Mouse (Mus musculus): ENCODE measurements around the gene Gm37240. TPM values are rescaled to one million over a fixed set of nuclear protein-coding genes. Genes with fewer than 3 reads are reported as not detected.
A peak's percentile ranks its signal among the peaks of the same experiment; 100 is the strongest.
"Not testable (repeated sequence)": the region's sequence is repeated elsewhere in the genome, so short reads cannot be mapped to it uniquely, and the experiment has no call there.

Gene Gm37240
- polyA plus RNA-seq, 1 experiment, result not detected

DNA sequence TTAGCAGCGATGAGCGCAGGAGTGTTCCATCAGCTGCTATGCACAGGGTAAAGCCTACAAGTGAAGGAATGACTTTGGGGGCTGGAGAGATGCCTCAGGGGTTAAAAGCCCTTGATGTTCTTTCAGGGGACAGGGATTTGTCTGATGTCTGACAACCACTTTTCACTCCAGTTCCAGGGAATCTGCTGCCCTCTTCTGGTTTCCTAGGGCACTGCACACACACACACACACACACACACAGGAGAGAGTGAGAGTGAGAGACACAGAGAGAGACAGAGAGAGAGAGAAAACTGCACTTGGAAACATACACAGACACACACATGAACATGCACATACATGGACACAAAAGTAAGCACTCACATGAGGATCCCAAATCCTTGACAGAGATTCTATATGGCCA lies 1228.4 kb downstream of the Gm37240 start:
- no peak overlapping the region for H3K4me3 ChIP-seq (ENCODE audit: insufficient read depth, low read depth, low read length)
- H3K4me1 ChIP-seq (ENCODE audit: control insufficient read depth, insufficient read depth, insufficient read length, low read length), result peaks cover 8% of the 10 kb centered on the region; the same call in 1 of the 2 replicates
- no peak overlapping the region for H3K27ac ChIP-seq (replicated peaks; ENCODE audit: low read depth, low read length)

DNA sequence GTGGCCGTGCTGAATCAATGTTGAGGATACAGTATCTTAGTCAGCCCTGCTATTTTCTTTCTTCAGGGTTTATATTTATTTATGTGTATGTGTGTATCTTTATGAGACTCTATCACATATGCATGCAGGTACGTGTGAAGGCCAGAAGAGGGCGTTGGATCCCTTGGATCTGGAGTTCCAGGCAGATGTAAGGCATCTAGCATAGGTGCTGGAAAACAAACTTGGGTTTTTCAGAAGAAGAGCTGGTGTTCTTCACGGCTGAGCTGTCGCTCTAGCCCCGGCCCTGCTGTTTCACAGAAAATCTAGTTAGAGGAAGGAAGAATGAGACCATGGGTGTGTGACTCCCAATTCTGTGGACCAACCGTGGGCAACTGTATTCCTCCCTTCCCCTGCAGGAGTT lies 1229.3 kb downstream of the Gm37240 start:
- Histone ChIP-seq H3K4me3 (ENCODE audit: insufficient read depth, low read depth, low read length) (no peak overlapping the region), H3K27ac (replicated peaks; ENCODE audit: low read depth, low read length) (no peak overlapping the region), H3K4me1 (ENCODE audit: control insufficient read depth, insufficient read depth, insufficient read length, low read length) (peaks cover 10% of the 10 kb centered on the region)

DNA sequence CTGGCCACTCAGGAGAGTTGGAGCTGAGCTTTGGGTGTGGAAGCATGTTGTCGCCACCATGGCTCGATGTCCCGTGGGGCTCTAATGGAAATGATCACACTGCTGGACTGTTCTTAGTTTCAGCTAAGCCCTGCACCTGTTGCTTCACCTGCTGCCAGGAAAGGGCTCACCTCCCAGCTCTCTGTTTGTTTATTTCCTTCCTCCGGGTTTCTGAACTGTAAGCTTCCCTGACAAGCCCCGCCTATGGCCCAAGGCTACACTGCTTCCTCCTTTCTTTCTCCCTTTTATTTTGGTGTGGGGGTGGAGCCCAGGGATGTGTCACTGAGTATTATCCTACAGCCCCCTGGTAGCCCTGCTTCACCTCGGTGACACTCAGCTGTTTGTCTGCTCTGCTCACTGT lies 1230.1 kb downstream of the Gm37240 start:
- Histone ChIP-seq H3K27ac (replicated peaks; ENCODE audit: low read depth, low read length) (no peak overlapping the region), H3K4me1 (ENCODE audit: control insufficient read depth, insufficient read depth, insufficient read length, low read length) (peaks cover 10% of the 10 kb centered on the region), H3K4me3 (ENCODE audit: insufficient read depth, low read depth, low read length) (no peak overlapping the region)

DNA sequence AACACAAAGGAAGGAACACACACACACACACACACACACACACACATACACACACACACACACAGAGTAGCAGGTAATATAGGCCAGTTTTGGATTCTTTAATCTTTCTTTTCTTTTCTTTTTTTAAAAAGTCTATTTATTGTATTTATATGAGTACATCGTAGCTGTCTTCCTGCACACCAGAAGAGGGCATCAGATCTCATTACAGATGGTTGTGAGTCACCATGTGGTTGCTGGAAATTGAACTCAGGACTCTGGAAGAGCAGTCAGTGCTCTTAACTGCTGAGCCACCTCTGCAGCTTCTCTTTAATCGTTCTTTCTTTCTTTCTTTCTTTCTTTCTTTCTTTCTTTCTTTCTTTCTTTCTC lies 1231.5 kb downstream of the Gm37240 start:
- not testable (repeated sequence) for H3K27ac ChIP-seq (replicated peaks; ENCODE audit: low read depth, low read length); H3K4me3 ChIP-seq (ENCODE audit: insufficient read depth, low read depth, low read length); H3K4me1 ChIP-seq (ENCODE audit: control insufficient read depth, insufficient read depth, insufficient read length, low read length)

DNA sequence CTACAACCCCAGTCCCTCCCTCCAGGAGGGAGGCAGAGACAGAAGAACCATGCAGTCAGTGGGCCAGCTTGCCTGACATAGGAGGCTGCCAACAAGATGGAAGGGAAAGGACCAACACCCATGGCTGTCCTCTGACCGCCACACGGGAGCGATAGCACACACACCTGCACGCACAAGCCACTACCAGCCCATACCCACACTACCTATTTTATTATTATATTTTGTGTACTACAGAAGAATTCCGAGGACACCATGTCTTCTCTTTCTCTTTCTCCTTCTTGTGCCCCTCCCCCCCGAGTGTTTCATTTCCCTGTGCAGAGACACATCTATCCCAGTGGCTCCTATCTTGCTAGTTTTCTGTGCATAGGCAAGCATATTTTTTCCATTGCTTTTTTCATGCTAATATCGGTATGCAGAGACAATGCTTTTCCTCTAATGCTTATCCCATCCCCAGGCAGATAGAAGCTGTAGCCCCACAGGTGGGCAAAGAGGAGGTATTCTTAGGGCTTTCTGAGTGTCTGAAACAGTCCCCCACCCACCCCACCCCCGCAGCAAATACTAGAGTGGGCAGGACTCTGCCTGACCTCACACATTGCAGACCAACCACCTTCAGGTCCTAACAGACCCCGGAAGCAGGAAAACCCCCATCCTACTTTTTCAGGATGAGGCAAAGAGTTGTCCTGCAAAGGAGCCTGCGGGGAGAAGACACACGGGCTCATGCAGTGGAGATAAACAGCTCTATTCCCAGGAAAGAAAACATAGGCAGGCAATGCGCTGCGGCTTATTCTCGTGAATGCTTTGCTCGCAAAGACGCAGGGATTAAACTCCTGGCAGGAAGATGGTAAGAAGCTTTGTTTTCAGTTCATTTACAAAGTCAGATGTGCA lies 1232.2 kb downstream of the Gm37240 start:
- no peak overlapping the region for H3K27ac ChIP-seq (replicated peaks; ENCODE audit: low read depth, low read length)
- no peak overlapping the region for H3K4me3 ChIP-seq (ENCODE audit: insufficient read depth, low read depth, low read length)
- H3K4me1 ChIP-seq (ENCODE audit: control insufficient read depth, insufficient read depth, insufficient read length, low read length), result peaks cover 10% of the 10 kb centered on the region

DNA sequence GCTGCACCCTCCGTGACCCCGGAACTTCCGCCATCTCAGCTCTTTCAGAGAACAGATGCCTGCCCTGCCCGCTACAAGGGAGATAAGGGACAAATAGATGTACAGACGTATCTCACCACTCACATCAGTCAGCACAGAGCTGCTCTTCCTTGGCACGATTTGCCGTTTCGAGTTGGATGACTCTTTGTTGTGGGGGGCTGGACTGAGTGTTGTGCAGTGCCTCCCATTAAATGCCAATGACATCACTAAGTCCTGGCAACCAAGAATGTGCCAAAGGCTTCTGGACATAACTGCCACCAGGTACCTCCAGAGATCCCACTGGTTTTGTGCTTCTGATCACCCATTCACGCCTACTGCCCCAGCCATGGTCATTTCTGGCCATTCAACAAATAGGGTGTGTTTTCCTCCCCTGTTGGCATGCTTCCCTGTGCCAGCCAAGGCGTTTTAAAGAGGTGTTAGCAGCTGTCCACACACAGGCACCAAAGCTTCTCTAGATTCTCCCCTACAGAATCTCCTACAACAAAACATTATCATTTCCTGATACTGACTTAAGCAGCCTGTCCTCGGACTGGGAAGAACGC lies 1233.0 kb downstream of the Gm37240 start:
- H3K27ac ChIP-seq (replicated peaks; ENCODE audit: low read depth, low read length), result no peak overlapping the region
- H3K4me3 ChIP-seq (ENCODE audit: insufficient read depth, low read depth, low read length), result peak overlapping the region; percentile 45
- peaks cover 10% of the 10 kb centered on the region for H3K4me1 ChIP-seq (ENCODE audit: control insufficient read depth, insufficient read depth, insufficient read length, low read length)

DNA sequence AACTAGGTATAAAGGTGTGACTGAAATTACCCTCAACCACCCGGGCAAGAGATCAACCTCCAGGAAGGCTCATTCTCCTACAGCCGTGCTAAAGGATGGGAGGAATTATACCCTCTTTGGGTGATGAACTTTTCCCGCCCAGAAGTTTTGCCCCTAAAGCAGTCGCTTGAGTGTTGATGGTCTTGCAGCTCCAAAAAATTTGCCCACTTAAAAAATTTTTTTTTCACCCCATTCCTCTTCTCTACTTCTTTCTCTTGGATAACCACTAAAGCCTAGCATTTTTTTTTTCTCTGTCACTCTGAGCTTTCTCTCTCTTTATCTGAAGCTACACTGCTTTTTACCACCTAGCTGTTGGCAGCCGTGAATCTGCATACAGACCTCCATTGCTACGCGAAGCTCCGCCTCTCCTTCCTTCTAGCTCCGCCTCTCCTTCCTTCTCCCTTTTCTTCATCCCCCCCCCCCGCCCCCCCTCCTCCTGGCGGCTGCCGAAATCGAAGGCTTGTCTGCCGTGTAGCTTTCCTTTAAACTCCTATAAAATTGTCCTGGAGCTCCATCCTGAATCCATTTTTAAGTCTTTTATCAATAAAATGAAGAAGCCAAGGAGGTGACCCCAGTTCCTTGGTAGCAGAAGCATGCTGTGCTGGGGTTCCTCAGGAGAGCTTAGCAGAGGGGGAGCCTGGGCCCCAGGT lies 1233.6 kb downstream of the Gm37240 start:
- peaks cover 10% of the 10 kb centered on the region for H3K4me1 ChIP-seq (ENCODE audit: control insufficient read depth, insufficient read depth, insufficient read length, low read length)
- H3K27ac ChIP-seq (replicated peaks; ENCODE audit: low read depth, low read length), result no peak overlapping the region
- peak overlapping the region; percentile 45 for H3K4me3 ChIP-seq (ENCODE audit: insufficient read depth, low read depth, low read length)

DNA sequence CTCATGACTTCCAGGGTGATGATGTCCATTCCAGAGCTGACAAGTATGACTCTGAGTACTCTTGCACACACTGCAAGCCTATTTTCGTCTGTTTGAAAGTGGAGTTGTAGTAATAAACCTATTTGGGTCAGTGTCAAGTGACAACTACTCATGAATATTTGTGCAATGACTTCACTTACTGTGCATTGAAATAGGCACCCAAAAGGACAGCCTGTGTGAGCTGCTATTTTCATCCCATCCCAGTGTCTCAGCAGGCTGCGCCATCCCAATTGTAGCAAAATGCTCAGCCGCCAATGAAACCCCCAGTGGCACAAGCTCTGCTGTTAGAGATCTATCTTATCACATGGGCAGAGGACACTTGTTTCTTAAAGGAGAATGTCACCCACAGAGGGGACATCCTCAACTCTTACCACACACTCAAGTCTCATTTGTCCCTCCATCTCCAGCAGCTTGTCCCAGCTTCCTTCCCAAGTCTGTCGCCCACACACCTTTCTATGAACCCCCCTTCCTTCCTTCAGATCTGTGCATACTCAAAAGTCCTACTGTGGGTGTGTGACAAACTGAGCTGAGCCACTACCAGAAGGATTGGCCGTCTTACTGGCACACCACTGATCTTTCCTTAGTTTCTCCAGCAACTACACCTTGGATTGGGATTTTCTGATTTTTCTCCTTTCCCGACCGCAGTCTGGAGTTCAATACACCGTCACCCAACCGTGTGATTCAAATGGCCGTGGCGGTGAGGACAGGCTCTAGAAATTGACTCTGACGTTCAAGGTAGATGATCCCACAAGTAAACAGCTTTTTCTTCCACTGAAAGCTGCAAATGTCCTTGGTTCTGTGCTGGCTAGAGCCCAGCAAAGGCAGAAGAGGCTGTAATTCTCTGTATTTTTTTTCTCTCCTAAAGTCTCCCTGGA lies 1234.4 kb downstream of the Gm37240 start:
- no peak overlapping the region for H3K27ac ChIP-seq (replicated peaks; ENCODE audit: low read depth, low read length)
- no peak overlapping the region for H3K4me3 ChIP-seq (ENCODE audit: insufficient read depth, low read depth, low read length)
- peaks cover 10% of the 10 kb centered on the region for H3K4me1 ChIP-seq (ENCODE audit: control insufficient read depth, insufficient read depth, insufficient read length, low read length)

DNA sequence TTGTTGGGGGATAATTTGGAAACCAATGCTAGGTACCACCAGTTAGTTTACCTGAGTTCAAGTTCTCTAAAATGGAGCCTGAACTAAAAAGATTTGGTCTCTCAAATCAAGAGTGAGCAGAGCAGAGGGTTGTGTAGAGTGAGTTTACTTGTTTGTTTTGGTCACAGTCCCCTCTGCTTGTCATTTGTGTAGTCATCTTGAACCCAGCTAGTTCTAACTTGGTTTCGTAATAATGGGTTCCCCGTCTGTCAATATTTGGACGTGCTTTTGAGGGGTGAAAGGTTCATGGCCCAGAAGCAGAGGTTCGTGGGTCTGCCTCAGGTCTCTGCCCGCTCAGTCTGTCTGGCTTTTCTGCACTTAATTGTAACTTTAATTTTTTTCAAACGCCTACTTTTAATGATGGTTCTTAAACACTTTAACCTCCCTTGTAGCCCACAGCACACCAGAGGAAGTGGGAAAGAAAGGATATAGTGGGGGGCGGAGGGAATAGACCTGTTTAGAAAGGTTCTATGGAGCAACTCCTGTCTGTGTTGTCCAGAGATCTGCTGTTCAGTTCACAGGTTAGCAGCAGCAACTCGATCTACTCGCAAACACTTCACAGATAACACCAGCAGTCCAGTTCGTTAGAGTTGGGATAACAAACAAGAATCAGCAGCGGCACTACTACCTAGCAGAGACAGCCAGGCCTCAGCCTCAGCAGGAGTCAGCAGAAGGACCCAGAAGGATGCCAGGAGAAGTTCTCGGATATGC lies 1237.6 kb downstream of the Gm37240 start:
- H3K27ac ChIP-seq (replicated peaks; ENCODE audit: low read depth, low read length), result no peak overlapping the region
- no peak overlapping the region for H3K4me3 ChIP-seq (ENCODE audit: insufficient read depth, low read depth, low read length)
- peaks cover 10% of the 10 kb centered on the region for H3K4me1 ChIP-seq (ENCODE audit: control insufficient read depth, insufficient read depth, insufficient read length, low read length)

DNA sequence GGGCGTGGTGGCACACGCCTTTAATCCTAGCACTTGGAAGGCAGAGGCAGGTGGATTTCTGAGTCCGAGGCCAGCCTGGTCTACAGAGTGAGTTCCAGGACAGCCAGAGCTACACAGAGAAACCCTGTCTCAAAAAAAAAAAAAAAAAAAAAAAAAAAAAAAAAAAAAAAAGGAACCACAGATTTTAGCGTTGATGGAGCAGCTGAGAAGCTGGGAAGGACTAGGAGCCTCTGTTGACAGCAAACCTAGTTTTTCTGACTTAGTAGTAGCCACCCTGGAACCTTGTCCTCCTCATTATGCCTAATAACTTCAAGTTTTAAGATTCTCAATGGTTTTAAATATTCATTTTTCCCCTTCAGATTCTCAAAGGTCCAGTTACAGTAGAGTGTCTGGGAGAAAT lies 1239.2 kb downstream of the Gm37240 start:
- H3K4me1 ChIP-seq (ENCODE audit: control insufficient read depth, insufficient read depth, insufficient read length, low read length); H3K27ac ChIP-seq (replicated peaks; ENCODE audit: low read depth, low read length); H3K4me3 ChIP-seq (ENCODE audit: insufficient read depth, low read depth, low read length): not testable (repeated sequence)

DNA sequence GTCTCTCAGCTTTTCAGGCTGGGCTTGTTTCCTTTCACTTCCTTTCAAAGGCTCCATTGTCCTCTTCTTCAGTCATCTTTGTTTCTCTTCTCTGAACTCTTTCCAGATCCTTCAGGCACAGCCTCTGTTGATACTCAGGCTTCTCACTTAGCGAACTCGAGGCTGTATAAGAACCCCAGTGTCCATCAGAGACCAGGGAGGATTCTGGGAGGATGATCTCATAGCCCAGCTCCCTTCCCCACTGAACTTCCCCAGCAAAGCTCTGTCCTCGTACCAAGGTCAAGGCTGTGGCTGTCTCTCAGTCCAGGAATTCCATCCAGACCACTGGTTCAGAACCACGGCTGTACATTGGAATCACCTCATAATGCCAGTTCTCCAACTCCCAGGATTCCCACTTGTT lies 1239.7 kb downstream of the Gm37240 start:
- no peak overlapping the region for H3K4me3 ChIP-seq (ENCODE audit: insufficient read depth, low read depth, low read length)
- no peak overlapping the region for H3K27ac ChIP-seq (replicated peaks; ENCODE audit: low read depth, low read length)
- H3K4me1 ChIP-seq (ENCODE audit: control insufficient read depth, insufficient read depth, insufficient read length, low read length), result peaks cover 2% of the 10 kb centered on the region; the same call in 1 of the 2 replicates

DNA sequence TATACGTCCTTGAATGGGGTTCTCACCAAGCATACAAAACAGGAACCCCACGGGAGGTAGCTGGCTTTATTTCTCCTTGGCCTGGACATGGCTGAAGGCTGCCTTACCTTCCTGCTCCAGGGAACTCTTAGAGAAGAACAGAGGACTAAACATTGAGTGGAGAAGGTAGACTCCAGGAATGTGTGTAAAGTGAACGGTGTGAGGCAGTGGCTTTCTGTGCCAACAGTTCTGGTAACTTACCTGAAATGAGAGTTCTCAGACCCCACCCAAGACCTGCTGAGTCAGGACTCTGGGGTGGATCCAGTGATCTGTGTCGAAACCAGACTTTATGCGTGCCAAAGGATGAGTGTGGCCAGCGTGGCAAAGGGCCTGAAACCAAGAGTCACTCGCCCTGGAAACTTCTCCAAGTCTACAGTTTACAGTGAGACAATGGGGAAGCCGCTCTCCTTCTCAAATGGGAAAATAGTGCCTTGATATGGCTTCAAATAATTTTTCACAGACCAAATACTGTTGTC lies 1240.9 kb downstream of the Gm37240 start:
- H3K27ac ChIP-seq (replicated peaks; ENCODE audit: low read depth, low read length), result 0 out of 2 replicates have a peak overlapping the region, but pooled peaks have one; percentile 13
- H3K4me3 ChIP-seq (ENCODE audit: insufficient read depth, low read depth, low read length), result no peak overlapping the region
- H3K4me1 ChIP-seq (ENCODE audit: control insufficient read depth, insufficient read depth, insufficient read length, low read length), result peaks cover 2% of the 10 kb centered on the region; the same call in 1 of the 2 replicates

DNA sequence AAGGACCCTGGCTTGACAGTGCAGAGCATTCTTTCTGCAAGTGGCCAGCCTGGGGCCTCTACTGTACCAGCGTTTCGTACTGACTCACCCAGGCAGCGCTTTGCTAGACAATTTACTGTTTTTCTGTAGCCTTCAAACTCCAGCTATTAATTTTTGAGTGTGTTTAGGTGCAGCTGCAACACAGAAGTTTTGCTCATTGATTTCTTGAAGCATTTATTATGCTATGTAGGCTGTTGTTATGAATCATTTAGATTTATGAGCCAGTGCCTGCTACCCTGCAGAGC lies 1241.4 kb downstream of the Gm37240 start:
- peaks cover 2% of the 10 kb centered on the region; the same call in 1 of the 2 replicates for H3K4me1 ChIP-seq (ENCODE audit: control insufficient read depth, insufficient read depth, insufficient read length, low read length)
- no peak overlapping the region for H3K4me3 ChIP-seq (ENCODE audit: insufficient read depth, low read depth, low read length)
- H3K27ac ChIP-seq (replicated peaks; ENCODE audit: low read depth, low read length), result 0 out of 2 replicates have a peak overlapping the region, but pooled peaks have one; percentile 13
